In genomic region chr7:45490822-45491221, GRCm38 (mm10) we compare ENCODE assay signal across 8 mouse cellular contexts. TPM values are rescaled to one million over a fixed set of nuclear protein-coding genes. Genes with fewer than 3 reads are reported as not detected.
A peak's percentile ranks its signal among the peaks of the same experiment; 100 is the strongest.
DNase-seq lines count a peak whose midpoint lies in the region; ATAC-seq and TF ChIP-seq lines count a peak whose summit lies in the region.

No protein-coding gene starts in this region.

- H3K4me3 ChIP-seq in lung, embryonic 14.5 days (ENCODE audit: low read depth, low read length): no peak overlapping the region
- H3K4me3 ChIP-seq in limb, embryonic 12.5 days (replicated peaks): no peak overlapping the region
- H3K4me3 ChIP-seq in stomach, embryonic 16.5 days (replicated peaks; ENCODE audit: low read length): no peak overlapping the region

- H3K9me3 ChIP-seq in lung, embryonic 14.5 days (ENCODE audit: low read depth, low read length): no peaks in the 10 kb centered on the region
- H3K9me3 ChIP-seq in limb, embryonic 12.5 days: no peaks in the 10 kb centered on the region
- H3K9me3 ChIP-seq in stomach, embryonic 16.5 days (replicated peaks; ENCODE audit: control insufficient read depth, low read length): no peaks in the 10 kb centered on the region

- H3K36me3 ChIP-seq in lung, embryonic 14.5 days (ENCODE audit: insufficient read depth): peaks cover 31% of the 10 kb centered on the region
- peaks cover 40% of the 10 kb centered on the region for H3K36me3 ChIP-seq in limb, embryonic 12.5 days
- H3K36me3 ChIP-seq in stomach, embryonic 16.5 days (ENCODE audit: control insufficient read depth, insufficient read depth, low read length): peaks cover 14% of the 10 kb centered on the region; the same call in 1 of the 2 replicates

- H3K9ac ChIP-seq in lung, embryonic 14.5 days: no peak overlapping the region
- H3K9ac ChIP-seq in limb, embryonic 12.5 days (replicated peaks): no peak overlapping the region
- no peak overlapping the region for H3K9ac ChIP-seq in stomach, embryonic 16.5 days (ENCODE audit: low read length)

- H3K27me3 ChIP-seq in lung, embryonic 14.5 days (ENCODE audit: insufficient read depth, low read length): no peaks in the 10 kb centered on the region
- H3K27me3 ChIP-seq in limb, embryonic 12.5 days: no peaks in the 10 kb centered on the region
- H3K27me3 ChIP-seq in stomach, embryonic 16.5 days (ENCODE audit: control insufficient read depth, insufficient read depth, low read length): no peaks in the 10 kb centered on the region

- 28% methylated on average over 9 of the region's 9 CpGs for WGBS in lung, embryonic 14.5 days
- WGBS in limb, embryonic 12.5 days: 21% methylated on average over 9 of the region's 9 CpGs
- WGBS in stomach, embryonic 16.5 days: 39% methylated on average over 9 of the region's 9 CpGs

- ATAC-seq in lung, embryonic 14.5 days (ENCODE audit: insufficient read depth): no peak
- no peak for ATAC-seq in limb, embryonic 12.5 days (ENCODE audit: insufficient number of reproducible peaks, insufficient read depth, low FRiP score, low TSS enrichment, low read depth)
- no peak for ATAC-seq in stomach, embryonic 16.5 days (ENCODE audit: insufficient read depth, low FRiP score)

- H3K4me2 ChIP-seq in lung, embryonic 14.5 days: peak overlapping the region; percentile 37
- peak overlapping the region; percentile 6 for H3K4me2 ChIP-seq in limb, embryonic 12.5 days
- H3K4me2 ChIP-seq in stomach, embryonic 16.5 days (ENCODE audit: low read depth, low read length): peak overlapping the region; percentile 22; the same call in 1 of the 2 replicates

- peak; percentile 65 for DNase-seq in adrenal gland, postnatal 14 days
- DNase-seq in adrenal gland, postnatal 4 days (ENCODE audit: low spot score in 2 of 2): no peak
- DNase-seq in lung, embryonic 14.5 days: no peak
- DNase-seq in lung, postnatal 14 days: no peak
- DNase-seq in cerebellum, adult 8-10 months: no peak
- no peak for DNase-seq in cerebellum, adult 11 months

- H3K4me1 ChIP-seq in lung, embryonic 14.5 days (ENCODE audit: insufficient read depth): no peaks in the 10 kb centered on the region
- peaks cover 27% of the 10 kb centered on the region for H3K4me1 ChIP-seq in limb, embryonic 12.5 days (replicated peaks)
- H3K4me1 ChIP-seq in stomach, embryonic 16.5 days (ENCODE audit: control insufficient read depth, insufficient read depth, low read length): peaks cover 13% of the 10 kb centered on the region

- H3K27ac ChIP-seq in lung, embryonic 14.5 days (ENCODE audit: low read depth): no peak overlapping the region
- H3K27ac ChIP-seq in limb, embryonic 12.5 days: 0 out of 2 replicates have a peak overlapping the region, but pooled peaks have one; percentile 0
- H3K27ac ChIP-seq in stomach, embryonic 16.5 days (ENCODE audit: low read length): peak overlapping the region; percentile 15

- no peak for TF ChIP-seq CTCF in lung, embryonic 14.5 days (IDR thresholded peaks at IDR 0.05; ENCODE audit: low read depth)

RNA-seq across cellular contexts. Expression of gene Dhdh, which starts 2.2 kb away (rescaled TPM):
- total RNA-seq in adrenal gland, postnatal 14 days (2021): 46.8 and 54.1 TPM in 2 replicates
- 10 to 100 TPM; 35.0 to 38.8 TPM for total RNA-seq in adrenal gland, postnatal 4 days (2021)
- 3.0 and 3.3 TPM in 2 replicates for polyA plus RNA-seq in lung, embryonic 14.5 days (2014; fragmentation: Nextera tagmentation; extraction: Ambion mirVana)
- 3.2 and 3.3 TPM in 2 replicates for polyA plus RNA-seq in limb, embryonic 12.5 days (2016; fragmentation: Nextera tagmentation; extraction: Ambion mirVana)
- 2.0 and 2.2 TPM in 2 replicates for polyA plus RNA-seq in stomach, embryonic 16.5 days (2015; fragmentation: Nextera tagmentation; extraction: Ambion mirVana)

RNA-seq across cellular contexts. Expression of gene Gm45808, which starts 4.2 kb away (rescaled TPM):
- total RNA-seq in adrenal gland, postnatal 14 days (2021): 24.6 and 31.2 TPM in 2 replicates
- 10 to 100 TPM; 14.9 to 20.7 TPM for total RNA-seq in adrenal gland, postnatal 4 days (2021)
- not detected in 2 replicates for polyA plus RNA-seq in lung, embryonic 14.5 days (2014; fragmentation: Nextera tagmentation; extraction: Ambion mirVana)
- polyA plus RNA-seq in limb, embryonic 12.5 days (2016; fragmentation: Nextera tagmentation; extraction: Ambion mirVana): not detected in 2 replicates
- not detected in 2 replicates for polyA plus RNA-seq in stomach, embryonic 16.5 days (2015; fragmentation: Nextera tagmentation; extraction: Ambion mirVana)

RNA-seq across cellular contexts. Expression of gene Tulp2, which starts 9.1 kb away (rescaled TPM):
- total RNA-seq in adrenal gland, postnatal 14 days (2021): 0.49 and 1.1 TPM in 2 replicates
- under 1 TPM; 0.45 to 0.54 TPM for total RNA-seq in adrenal gland, postnatal 4 days (2021)
- polyA plus RNA-seq in lung, embryonic 14.5 days (2014; fragmentation: Nextera tagmentation; extraction: Ambion mirVana): 0.47 and 0.86 TPM in 2 replicates
- polyA plus RNA-seq in limb, embryonic 12.5 days (2016; fragmentation: Nextera tagmentation; extraction: Ambion mirVana): 1.4 TPM in 2 replicates
- polyA plus RNA-seq in stomach, embryonic 16.5 days (2015; fragmentation: Nextera tagmentation; extraction: Ambion mirVana): 1.4 and 1.5 TPM in 2 replicates

RNA-seq across cellular contexts. Expression of gene Nucb1, which starts 19.4 kb away (rescaled TPM):
- 199 and 204 TPM in 2 replicates for total RNA-seq in adrenal gland, postnatal 14 days (2021)
- total RNA-seq in adrenal gland, postnatal 4 days (2021): 100 to 1,000 TPM; 236 to 239 TPM
- polyA plus RNA-seq in lung, embryonic 14.5 days (2014; fragmentation: Nextera tagmentation; extraction: Ambion mirVana): 194 and 201 TPM in 2 replicates
- 149 and 160 TPM in 2 replicates for polyA plus RNA-seq in limb, embryonic 12.5 days (2016; fragmentation: Nextera tagmentation; extraction: Ambion mirVana)
- polyA plus RNA-seq in stomach, embryonic 16.5 days (2015; fragmentation: Nextera tagmentation; extraction: Ambion mirVana): 229 and 262 TPM in 2 replicates

RNA-seq across cellular contexts. Expression of gene Bax, which starts 24.1 kb away (rescaled TPM):
- 54.4 and 60.0 TPM in 2 replicates for total RNA-seq in adrenal gland, postnatal 14 days (2021)
- 10 to 100 TPM; 75.8 to 78.4 TPM for total RNA-seq in adrenal gland, postnatal 4 days (2021)
- polyA plus RNA-seq in lung, embryonic 14.5 days (2014; fragmentation: Nextera tagmentation; extraction: Ambion mirVana): 135 and 139 TPM in 2 replicates
- 224 and 230 TPM in 2 replicates for polyA plus RNA-seq in limb, embryonic 12.5 days (2016; fragmentation: Nextera tagmentation; extraction: Ambion mirVana)
- 116 and 142 TPM in 2 replicates for polyA plus RNA-seq in stomach, embryonic 16.5 days (2015; fragmentation: Nextera tagmentation; extraction: Ambion mirVana)
